Mouse (Mus musculus): ENCODE measurements at regions not wholly inside any gene's neighbourhood (a gene's known extent, or its start where the extent isn't known, plus 50 kb on each side); places are given as distances from the start of the nearest gene placed in this dataset.

- no peaks in the 10 kb centered on the region for H3K79me3 ChIP-seq (ENCODE audit: low read depth)
- no peak overlapping the region for H3K4me3 ChIP-seq (ENCODE audit: insufficient read depth, poor library complexity, severe bottlenecking)
- no peaks in the 10 kb centered on the region for H3K79me2 ChIP-seq (ENCODE audit: control insufficient read depth, insufficient read depth)
- no peak overlapping the region for H3ac ChIP-seq (ENCODE audit: control insufficient read depth, insufficient read length, low read depth)
- TF ChIP-seq MYOD1 (IDR thresholded peaks at IDR 0.05; ENCODE audit: control insufficient read depth, insufficient read length, low read depth): no peak
- TF ChIP-seq MAX (IDR thresholded peaks at IDR 0.05): no peak
- peaks cover 5% of the 10 kb centered on the region for H3K27me3 ChIP-seq (ENCODE audit: control insufficient read depth, insufficient read depth, insufficient read length)
- no peaks in the 10 kb centered on the region for H3K36me3 ChIP-seq (ENCODE audit: control insufficient read depth, insufficient read depth)
Measured at GRCm38 (mm10) chr13:53902831-53903230, 152.7 kb downstream of the Drd1 start.

GRCm38 (mm10) chr13:53900406-53901025, 155.0 kb downstream of the Drd1 start:
- TF ChIP-seq MYOD1 (IDR thresholded peaks at IDR 0.05; ENCODE audit: control insufficient read depth, insufficient read length, low read depth) (no peak), FOSL1 (IDR thresholded peaks at IDR 0.05; ENCODE audit: insufficient read depth, low read length, poor library complexity, severe bottlenecking) (no peak), USF1 (IDR thresholded peaks at IDR 0.05; ENCODE audit: low read depth) (no peak), CTCF (IDR thresholded peaks at IDR 0.05; ENCODE audit: control insufficient read depth, insufficient read depth, insufficient read length) (no peak), MAX (IDR thresholded peaks at IDR 0.05) (no peak), MYOG (IDR thresholded peaks at IDR 0.05; ENCODE audit: control insufficient read depth, extremely low read depth, insufficient read length) (no peak), CEBPB (IDR thresholded peaks at IDR 0.05; ENCODE audit: low read depth) (no peak)
- Histone ChIP-seq H3K79me2 (ENCODE audit: control insufficient read depth, insufficient read depth) (no peaks in the 10 kb centered on the region), H3K27me3 (ENCODE audit: control insufficient read depth, insufficient read depth, insufficient read length) (peaks cover 5% of the 10 kb centered on the region), H3ac (ENCODE audit: control insufficient read depth, insufficient read length, low read depth) (no peak overlapping the region), H3K79me3 (ENCODE audit: low read depth) (no peaks in the 10 kb centered on the region), H3K36me3 (ENCODE audit: control insufficient read depth, insufficient read depth) (no peaks in the 10 kb centered on the region), H3K4me3 (ENCODE audit: insufficient read depth, poor library complexity, severe bottlenecking) (no peak overlapping the region)

- Histone ChIP-seq H3K79me2 (ENCODE audit: control insufficient read depth, insufficient read depth) (no peaks in the 10 kb centered on the region), H3K79me3 (ENCODE audit: low read depth) (no peaks in the 10 kb centered on the region), H3K36me3 (ENCODE audit: control insufficient read depth, insufficient read depth) (no peaks in the 10 kb centered on the region), H3K4me3 (ENCODE audit: insufficient read depth, poor library complexity, severe bottlenecking) (no peak overlapping the region), H3K27me3 (ENCODE audit: control insufficient read depth, insufficient read depth, insufficient read length) (peaks cover 5% of the 10 kb centered on the region), H3ac (ENCODE audit: control insufficient read depth, insufficient read length, low read depth) (no peak overlapping the region)
- TF ChIP-seq MYOG (IDR thresholded peaks at IDR 0.05; ENCODE audit: control insufficient read depth, extremely low read depth, insufficient read length) (no peak), USF1 (IDR thresholded peaks at IDR 0.05; ENCODE audit: low read depth) (no peak), FOSL1 (IDR thresholded peaks at IDR 0.05; ENCODE audit: insufficient read depth, low read length, poor library complexity, severe bottlenecking) (no peak), MYOD1 (IDR thresholded peaks at IDR 0.05; ENCODE audit: control insufficient read depth, insufficient read length, low read depth) (no peak), MAX (IDR thresholded peaks at IDR 0.05) (no peak), CTCF (IDR thresholded peaks at IDR 0.05; ENCODE audit: control insufficient read depth, insufficient read depth, insufficient read length) (no peak), CEBPB (IDR thresholded peaks at IDR 0.05; ENCODE audit: low read depth) (no peak)
Measured at GRCm38 (mm10) chr13:53898351-53898750, 157.2 kb downstream of the Drd1 start.

GRCm38 (mm10) chr13:53897176-53897575, 158.3 kb downstream of the Drd1 start:
- Histone ChIP-seq H3K4me3 (ENCODE audit: insufficient read depth, poor library complexity, severe bottlenecking) (no peak overlapping the region), H3ac (ENCODE audit: control insufficient read depth, insufficient read length, low read depth) (no peak overlapping the region), H3K36me3 (ENCODE audit: control insufficient read depth, insufficient read depth) (no peaks in the 10 kb centered on the region), H3K27me3 (ENCODE audit: control insufficient read depth, insufficient read depth, insufficient read length) (peaks cover 5% of the 10 kb centered on the region), H3K79me3 (ENCODE audit: low read depth) (no peaks in the 10 kb centered on the region), H3K79me2 (ENCODE audit: control insufficient read depth, insufficient read depth) (no peaks in the 10 kb centered on the region)
- TF ChIP-seq USF1 (IDR thresholded peaks at IDR 0.05; ENCODE audit: low read depth): no peak
- TF ChIP-seq CTCF (IDR thresholded peaks at IDR 0.05; ENCODE audit: control insufficient read depth, insufficient read depth, insufficient read length): no peak
- TF ChIP-seq FOSL1 (IDR thresholded peaks at IDR 0.05; ENCODE audit: insufficient read depth, low read length, poor library complexity, severe bottlenecking): no peak
- TF ChIP-seq MYOD1 (IDR thresholded peaks at IDR 0.05; ENCODE audit: control insufficient read depth, insufficient read length, low read depth): no peak
- no peak for TF ChIP-seq CEBPB (IDR thresholded peaks at IDR 0.05; ENCODE audit: low read depth)
- TF ChIP-seq MAX (IDR thresholded peaks at IDR 0.05): no peak
- TF ChIP-seq MYOG (IDR thresholded peaks at IDR 0.05; ENCODE audit: control insufficient read depth, extremely low read depth, insufficient read length): no peak

GRCm38 (mm10) chr13:53888411-53888810, 167.1 kb downstream of the Drd1 start:
- no peaks in the 10 kb centered on the region for H3K79me2 ChIP-seq (ENCODE audit: control insufficient read depth, insufficient read depth)
- H3K4me3 ChIP-seq (ENCODE audit: insufficient read depth, poor library complexity, severe bottlenecking): no peak overlapping the region
- no peak overlapping the region for H3ac ChIP-seq (ENCODE audit: control insufficient read depth, insufficient read length, low read depth)
- H3K79me3 ChIP-seq (ENCODE audit: low read depth): no peaks in the 10 kb centered on the region
- no peaks in the 10 kb centered on the region for H3K36me3 ChIP-seq (ENCODE audit: control insufficient read depth, insufficient read depth)
- peaks cover 5% of the 10 kb centered on the region for H3K27me3 ChIP-seq (ENCODE audit: control insufficient read depth, insufficient read depth, insufficient read length)
- TF ChIP-seq MAX (IDR thresholded peaks at IDR 0.05) (no peak), MYOG (IDR thresholded peaks at IDR 0.05; ENCODE audit: control insufficient read depth, extremely low read depth, insufficient read length) (no peak), CTCF (IDR thresholded peaks at IDR 0.05; ENCODE audit: control insufficient read depth, insufficient read depth, insufficient read length) (no peak), MYOD1 (IDR thresholded peaks at IDR 0.05; ENCODE audit: control insufficient read depth, insufficient read length, low read depth) (no peak), USF1 (IDR thresholded peaks at IDR 0.05; ENCODE audit: low read depth) (no peak)

- Histone ChIP-seq H3K79me3 (ENCODE audit: low read depth) (no peaks in the 10 kb centered on the region), H3ac (ENCODE audit: control insufficient read depth, insufficient read length, low read depth) (no peak overlapping the region), H3K79me2 (ENCODE audit: control insufficient read depth, insufficient read depth) (no peaks in the 10 kb centered on the region), H3K27me3 (ENCODE audit: control insufficient read depth, insufficient read depth, insufficient read length) (peaks cover under 1% of the 10 kb centered on the region), H3K36me3 (ENCODE audit: control insufficient read depth, insufficient read depth) (no peaks in the 10 kb centered on the region), H3K4me3 (ENCODE audit: insufficient read depth, poor library complexity, severe bottlenecking) (no peak overlapping the region)
- TF ChIP-seq FOSL1 (IDR thresholded peaks at IDR 0.05; ENCODE audit: insufficient read depth, low read length, poor library complexity, severe bottlenecking): no peak
- no peak for TF ChIP-seq CTCF (IDR thresholded peaks at IDR 0.05; ENCODE audit: control insufficient read depth, insufficient read depth, insufficient read length)
- TF ChIP-seq CEBPB (IDR thresholded peaks at IDR 0.05; ENCODE audit: low read depth): no peak
- no peak for TF ChIP-seq MYOG (IDR thresholded peaks at IDR 0.05; ENCODE audit: control insufficient read depth, extremely low read depth, insufficient read length)
- no peak for TF ChIP-seq MAX (IDR thresholded peaks at IDR 0.05)
- no peak for TF ChIP-seq MYOD1 (IDR thresholded peaks at IDR 0.05; ENCODE audit: control insufficient read depth, insufficient read length, low read depth)
- TF ChIP-seq USF1 (IDR thresholded peaks at IDR 0.05; ENCODE audit: low read depth): no peak
Measured at GRCm38 (mm10) chr13:53885756-53886155, 169.7 kb downstream of the Drd1 start.

Data from C2C12 (cell line).